Mouse (Mus musculus): Measurements from ENCODE around the gene Vmn1r204.
"Not testable (repeated sequence)": the region's sequence is repeated elsewhere in the genome, so short reads cannot be mapped to it uniquely, and the experiment has no call there.

The Vmn1r204 gene

GRCm38 (mm10) chr13:22552898-22553297 lies at the start of gene Vmn1r204:
TSS of gene Vmn1r204 (plus strand) at chr13:22553198.
- H3K36me3 ChIP-seq (ENCODE audit: insufficient read depth, low read length); H3K27me3 ChIP-seq (ENCODE audit: insufficient read depth, low read length); H3K4me3 ChIP-seq (replicated peaks; ENCODE audit: low read length): not testable (repeated sequence)

DNA sequence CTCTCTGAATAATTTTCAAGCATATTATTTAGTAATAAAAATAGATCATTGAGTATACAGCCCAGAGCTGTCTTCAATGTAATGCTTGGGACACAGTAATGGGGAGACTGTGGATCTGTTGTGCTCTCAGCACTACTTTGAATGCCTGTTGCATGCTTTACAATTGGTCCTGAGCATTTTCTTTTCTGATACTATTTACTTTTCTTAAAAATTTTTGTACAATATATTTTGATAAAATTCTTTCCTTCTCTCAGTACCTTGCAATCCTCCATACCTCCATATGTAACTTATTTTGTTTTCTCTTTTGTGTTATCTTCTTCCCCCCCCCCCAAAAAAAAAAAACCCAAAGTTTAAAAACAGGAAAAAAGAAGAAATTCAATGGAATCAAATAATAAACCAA lies 47.7 kb upstream of the Vmn1r204 start, which contains the start of gene Vmn1r202:
TSS of gene Vmn1r202 (minus strand) at position 101 of the 400 bp plus-strand sequence.
- no peaks in the 10 kb centered on the region for H3K27me3 ChIP-seq (ENCODE audit: insufficient read depth, low read length)
- no peak within 1 kb of the TSS for H3K4me3 ChIP-seq (replicated peaks; ENCODE audit: low read length)
- no peaks in the 10 kb centered on the region for H3K36me3 ChIP-seq (ENCODE audit: insufficient read depth, low read length)
- H3K4me1 ChIP-seq (replicated peaks; ENCODE audit: low read depth, low read length), result no peaks in the 10 kb centered on the region
- TF ChIP-seq POU5F1 (IDR thresholded peaks at IDR 0.05; ENCODE audit: borderline replicate concordance, low read length), result no peak
- TF ChIP-seq NANOG (IDR thresholded peaks at IDR 0.05; ENCODE audit: borderline replicate concordance, low read length), result no peak
- no peak for TF ChIP-seq CTCF (conservative IDR thresholded peaks at IDR 0.05; ENCODE audit: low read length)
- no peaks in the 10 kb centered on the region for H3K9me3 ChIP-seq (ENCODE audit: low read length)

More at GRCm38 (mm10) chr13:22552898-22553297, at the start of gene Vmn1r204:
- H3K4me1 ChIP-seq (replicated peaks; ENCODE audit: low read depth, low read length); H3K9me3 ChIP-seq (ENCODE audit: low read length): not testable (repeated sequence)

GRCm38 (mm10) chr13:22517814-22518213 lies 35.2 kb upstream of the Vmn1r204 start, which contains the start of gene Vmn1r203:
TSS of gene Vmn1r203 (plus strand) at chr13:22518114.
- Histone ChIP-seq H3K4me3 (replicated peaks; ENCODE audit: low read length) (no peak within 1 kb of the TSS), H3K36me3 (ENCODE audit: insufficient read depth, low read length) (no peaks in the 10 kb centered on the region), H3K4me1 (replicated peaks; ENCODE audit: low read depth, low read length) (no peaks in the 10 kb centered on the region), H3K27me3 (ENCODE audit: insufficient read depth, low read length) (no peaks in the 10 kb centered on the region), H3K9me3 (ENCODE audit: low read length) (no peaks in the 10 kb centered on the region)
- no peak for TF ChIP-seq CTCF (conservative IDR thresholded peaks at IDR 0.05; ENCODE audit: low read length)
- no peak for TF ChIP-seq POU5F1 (IDR thresholded peaks at IDR 0.05; ENCODE audit: borderline replicate concordance, low read length)
- no peak for TF ChIP-seq NANOG (IDR thresholded peaks at IDR 0.05; ENCODE audit: borderline replicate concordance, low read length)

DNA sequence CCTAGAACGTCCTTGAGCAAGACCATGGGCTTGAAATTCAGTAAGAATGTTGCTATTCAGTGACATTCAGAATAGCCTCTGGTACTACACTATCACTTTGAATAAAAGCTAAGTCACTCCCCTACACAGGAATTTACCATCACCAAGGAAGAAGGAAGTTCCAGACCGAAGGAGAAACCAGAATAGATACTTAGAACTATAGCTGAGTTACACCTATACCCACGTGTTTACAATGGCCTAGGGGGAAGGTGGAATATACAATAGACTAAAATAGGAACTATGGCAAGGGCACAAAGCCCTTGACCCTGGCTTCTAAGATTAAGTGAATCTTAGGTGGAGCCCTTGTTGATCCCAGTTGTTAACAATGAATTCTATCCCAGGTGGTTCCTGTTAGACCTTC lies 21.9 kb downstream of the Vmn1r204 start:
- H3K9me3 ChIP-seq (ENCODE audit: low read length); H3K36me3 ChIP-seq (ENCODE audit: insufficient read depth, low read length); H3K4me3 ChIP-seq (replicated peaks; ENCODE audit: low read length); H3K4me1 ChIP-seq (replicated peaks; ENCODE audit: low read depth, low read length); H3K27me3 ChIP-seq (ENCODE audit: insufficient read depth, low read length): not testable (repeated sequence)

GRCm38 (mm10) chr13:22583336-22583735 lies 30.3 kb downstream of the Vmn1r204 start:
- H3K36me3 ChIP-seq (ENCODE audit: insufficient read depth, low read length); H3K9me3 ChIP-seq (ENCODE audit: low read length); H3K27me3 ChIP-seq (ENCODE audit: insufficient read depth, low read length); H3K4me1 ChIP-seq (replicated peaks; ENCODE audit: low read depth, low read length): not testable (repeated sequence)
- H3K4me3 ChIP-seq (replicated peaks; ENCODE audit: low read length), result peak overlapping the region; percentile 73

DNA sequence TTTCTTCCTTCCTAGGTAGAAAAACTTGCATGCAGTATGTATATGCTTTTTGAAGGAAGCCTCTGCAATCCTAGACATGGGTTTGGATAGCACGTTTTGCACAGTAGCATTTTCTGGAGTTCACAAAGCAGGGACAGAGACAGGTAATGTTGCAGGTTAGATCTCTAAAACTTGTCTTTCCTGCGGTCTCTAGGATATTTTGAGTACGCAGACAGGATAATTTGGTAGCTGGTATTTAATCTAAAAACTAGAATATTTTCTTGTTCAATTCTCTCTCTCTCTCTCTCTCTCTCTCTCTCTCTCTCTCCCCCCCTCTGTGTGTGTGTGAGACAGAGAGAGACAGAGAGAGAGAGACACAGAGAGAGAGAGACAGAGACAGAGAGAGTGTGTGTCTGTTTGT lies 39.9 kb downstream of the Vmn1r204 start, which contains the start of gene Vmn1r205:
TSS of gene Vmn1r205 (minus strand) at position 101 of the 400 bp plus-strand sequence.
- H3K27me3 ChIP-seq (ENCODE audit: insufficient read depth, low read length), result no peaks in the 10 kb centered on the region
- no peak within 1 kb of the TSS for H3K4me3 ChIP-seq (replicated peaks; ENCODE audit: low read length)
- no peaks in the 10 kb centered on the region for H3K36me3 ChIP-seq (ENCODE audit: insufficient read depth, low read length)
- H3K9me3 ChIP-seq (ENCODE audit: low read length), result no peaks in the 10 kb centered on the region
- H3K4me1 ChIP-seq (replicated peaks; ENCODE audit: low read depth, low read length), result no peaks in the 10 kb centered on the region
- TF ChIP-seq NANOG (IDR thresholded peaks at IDR 0.05; ENCODE audit: borderline replicate concordance, low read length) (no peak), POU5F1 (IDR thresholded peaks at IDR 0.05; ENCODE audit: borderline replicate concordance, low read length) (no peak), CTCF (conservative IDR thresholded peaks at IDR 0.05; ENCODE audit: low read length) (no peak)

Measured in E14TG2a.4 (cell line).